Mouse (Mus musculus) retina, embryonic 14.5 days (tissue): ENCODE data around the gene Phc2.
"Not testable (repeated sequence)": the region's sequence is repeated elsewhere in the genome, so short reads cannot be mapped to it uniquely, and the experiment has no call there.

Source experiments
- DNase-seq: peaks from one replicate; pipeline ENCODE4 v3.0.0-alpha.2; 2015; ENCODE audit warnings: low spot score

Gene Phc2

GRCm38 (mm10) chr4:128654505-128655381 is at the start of gene Phc2:
Gene Phc2 (plus strand): TSS chr4:128654702.
- DNase-seq = peak; percentile 93

DNA sequence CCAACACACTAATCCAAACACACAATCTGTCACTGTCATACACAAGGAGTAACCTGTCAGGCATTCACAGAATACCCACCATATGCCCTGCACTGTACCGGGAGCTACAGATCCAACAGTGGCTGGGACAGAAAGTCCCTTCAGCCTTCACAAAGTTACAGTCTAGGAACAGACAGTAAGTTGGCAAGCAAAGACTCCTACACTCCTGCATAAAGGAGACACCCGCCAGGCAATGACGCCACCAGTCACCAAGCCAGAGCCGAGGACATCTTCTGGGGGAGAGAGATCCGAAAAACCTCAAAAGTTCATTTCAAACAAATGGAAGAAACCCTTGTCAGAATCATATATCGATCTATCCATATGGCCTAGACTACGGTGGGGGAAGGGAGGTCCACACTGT is 47.9 kb upstream of the Phc2 start:
- DNase-seq = no peak

DNA sequence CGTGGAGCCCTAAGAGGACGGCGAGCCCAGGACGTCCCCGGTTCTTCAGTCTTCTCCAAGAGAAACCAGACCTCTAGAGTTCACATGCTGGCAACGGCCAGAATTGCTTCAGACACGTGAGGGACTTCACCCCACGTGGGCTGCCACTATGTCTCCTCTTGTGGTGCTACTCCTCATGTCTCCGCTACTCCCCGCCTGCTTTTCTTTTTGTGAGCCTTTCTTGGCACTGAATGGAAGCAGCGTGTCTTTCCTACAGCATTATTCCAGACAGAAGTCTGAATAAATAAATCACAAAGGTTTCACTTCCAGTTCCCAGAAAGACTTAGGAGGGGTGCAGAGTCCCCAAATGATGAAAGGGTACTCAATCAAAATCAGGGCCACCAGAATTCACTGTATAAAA is 46.8 kb upstream of the Phc2 start:
- no peak for DNase-seq

DNA sequence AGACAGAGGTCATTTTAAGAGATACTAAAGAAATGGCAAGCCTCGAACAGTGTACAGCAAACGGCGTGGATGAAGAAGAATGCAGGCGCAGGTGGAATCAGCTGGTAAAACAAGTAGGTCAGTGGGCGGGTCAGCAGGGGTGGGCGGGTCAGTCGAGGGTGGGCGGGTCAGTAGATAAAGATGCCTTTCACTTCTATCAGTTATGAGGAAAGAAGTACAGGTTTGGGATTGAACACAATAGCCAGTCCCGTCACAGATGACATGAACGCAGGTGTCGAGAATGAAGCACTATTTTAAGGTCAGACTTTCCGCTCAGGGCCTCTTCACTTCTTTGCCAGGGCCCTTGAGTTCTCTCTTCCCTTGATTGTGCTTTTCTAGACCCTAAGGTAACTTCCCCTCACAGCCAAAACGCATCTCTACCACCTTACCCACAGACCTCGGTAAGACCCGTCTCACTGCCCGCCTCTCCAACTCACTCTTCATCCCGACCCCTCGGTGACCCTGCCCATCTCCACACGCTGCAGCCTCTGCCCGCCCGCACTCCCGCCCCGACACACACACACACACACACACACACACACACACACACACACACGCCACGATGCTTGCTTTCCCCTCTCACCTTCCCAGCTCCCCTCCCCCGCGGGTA is 45.1 kb upstream of the Phc2 start:
- DNase-seq = peak; percentile 31

GRCm38 (mm10) chr4:128609925-128610402 is 44.5 kb upstream of the Phc2 start, which contains the start of gene Zscan20:
Gene Zscan20 (minus strand): TSS chr4:128610098.
- peak; percentile 97 for DNase-seq

- no peak for DNase-seq
Observed at GRCm38 (mm10) chr4:128610706-128611105, 43.8 kb upstream of the Phc2 start.

DNA sequence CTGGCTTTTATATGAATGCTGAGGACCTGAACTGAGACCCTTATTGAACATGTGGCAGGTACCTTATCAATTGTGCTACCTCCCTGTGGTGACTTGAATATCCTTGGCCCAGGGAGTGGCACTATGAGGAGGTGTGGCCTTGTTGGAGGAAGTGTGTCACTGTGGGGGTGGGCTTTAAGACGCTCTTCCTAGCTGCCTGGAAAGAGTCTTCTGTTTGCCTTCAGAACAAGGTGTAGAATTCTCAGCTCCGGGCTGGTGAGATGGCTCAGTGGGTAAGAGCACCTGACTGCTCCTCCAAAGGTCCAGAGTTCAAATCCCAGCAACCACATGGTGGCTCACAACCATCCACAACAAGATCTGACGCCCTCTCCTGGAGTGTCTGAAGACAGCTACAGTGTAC is 42.8 kb upstream of the Phc2 start:
- not testable (repeated sequence) for DNase-seq

- peak; percentile 92 for DNase-seq
Observed at GRCm38 (mm10) chr4:128613326-128613725, 41.2 kb upstream of the Phc2 start.

DNA sequence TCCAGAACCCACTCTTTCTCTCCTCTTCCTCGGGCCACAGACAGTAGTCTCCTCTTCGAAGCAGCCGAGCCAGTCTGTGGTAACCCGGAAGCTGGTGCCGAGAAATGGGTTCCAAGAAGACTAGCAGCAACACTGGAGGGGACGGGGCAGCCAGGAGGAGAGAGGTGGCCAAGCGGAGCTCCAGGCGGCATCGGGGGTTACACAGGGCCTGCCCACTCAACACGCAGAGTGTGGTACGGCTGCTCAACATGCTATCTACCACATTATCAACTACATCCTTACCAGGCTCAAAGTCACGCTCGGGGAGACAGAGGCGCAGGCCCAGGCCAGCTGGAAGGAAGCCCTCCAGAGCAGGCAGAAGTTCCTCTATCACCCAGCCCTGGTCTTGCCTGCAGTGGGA is 38.7 kb upstream of the Phc2 start:
- no peak for DNase-seq

DNA sequence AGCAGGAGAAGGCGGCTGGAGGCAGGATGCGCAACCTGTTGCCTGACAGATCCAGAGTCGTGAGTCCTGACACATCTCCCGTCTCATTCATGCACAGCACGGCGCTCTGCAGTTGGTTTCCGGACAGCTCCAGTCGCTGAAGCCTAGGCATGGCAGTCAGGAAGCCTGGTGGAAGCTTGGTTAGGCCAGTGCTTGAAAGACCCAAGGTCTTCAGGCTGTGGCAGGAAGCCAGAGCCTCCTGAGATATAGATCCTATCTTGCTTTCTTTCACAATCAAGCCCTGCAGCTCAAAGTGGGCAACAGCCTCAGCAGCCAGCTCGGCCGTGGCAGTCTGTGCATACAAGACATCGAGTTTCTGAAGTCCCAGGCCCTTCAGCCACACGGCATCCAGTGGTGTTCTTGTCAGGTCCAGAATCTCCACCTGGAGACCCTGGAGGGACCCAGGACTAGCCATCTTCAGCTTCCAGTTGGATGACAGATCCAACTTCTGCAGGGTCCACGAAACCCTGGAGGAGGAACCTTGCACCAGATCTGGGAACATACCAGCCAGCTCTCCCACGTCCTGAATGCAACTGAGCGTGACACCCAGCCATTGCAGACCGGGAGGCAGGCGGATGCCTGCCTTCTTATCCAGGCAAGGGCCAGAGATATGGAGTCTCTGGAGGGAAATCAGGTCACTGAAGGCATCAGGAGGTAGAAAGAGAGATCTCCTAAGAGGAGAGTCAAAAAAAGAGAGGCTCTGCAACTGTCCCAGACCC is 37.0 kb upstream of the Phc2 start:
- no peak for DNase-seq

- DNase-seq = no peak
Observed at GRCm38 (mm10) chr4:128618246-128618911, 36.1 kb upstream of the Phc2 start, which contains the start of gene Tlr12. Gene Tlr12 (minus strand): TSS chr4:128618619.

DNA sequence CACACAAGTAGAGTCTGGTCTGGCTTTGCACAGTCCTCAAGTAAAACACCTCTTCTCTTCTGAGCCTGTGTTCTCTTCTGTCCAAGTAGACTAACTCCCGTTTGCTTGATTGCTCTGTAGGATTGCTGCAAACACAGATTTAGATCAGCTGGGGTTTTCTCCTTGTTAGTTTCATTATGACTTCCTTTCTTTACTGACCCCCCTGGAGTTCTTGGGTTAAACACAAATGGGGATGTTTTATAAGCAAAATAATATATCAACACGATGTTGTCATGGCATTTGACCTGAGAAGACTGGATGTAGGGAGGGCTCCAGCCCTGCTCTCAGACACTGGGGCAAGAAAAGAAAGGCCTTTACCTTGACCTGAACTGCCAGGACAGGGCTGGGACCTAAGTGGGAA is 35.5 kb upstream of the Phc2 start:
- no peak for DNase-seq

DNA sequence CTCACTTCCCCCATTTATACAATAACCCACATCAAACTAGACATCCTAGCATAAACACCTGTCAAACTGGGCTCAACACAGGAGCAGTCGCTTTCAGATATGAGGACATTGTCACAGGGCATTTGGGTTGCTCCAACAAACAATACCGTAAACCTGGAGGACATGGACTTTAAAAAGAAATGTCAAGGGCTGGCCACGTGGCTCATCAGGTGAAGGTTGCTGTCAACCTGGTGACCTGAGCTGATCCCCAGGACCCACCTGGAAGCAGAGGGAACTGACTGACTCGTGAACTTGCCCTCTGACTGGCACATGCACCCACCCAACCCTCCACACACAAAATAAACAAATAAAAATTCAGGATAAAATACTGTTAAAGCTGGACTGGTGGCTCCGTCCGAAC is 33.9 kb upstream of the Phc2 start:
- DNase-seq = no peak

DNA sequence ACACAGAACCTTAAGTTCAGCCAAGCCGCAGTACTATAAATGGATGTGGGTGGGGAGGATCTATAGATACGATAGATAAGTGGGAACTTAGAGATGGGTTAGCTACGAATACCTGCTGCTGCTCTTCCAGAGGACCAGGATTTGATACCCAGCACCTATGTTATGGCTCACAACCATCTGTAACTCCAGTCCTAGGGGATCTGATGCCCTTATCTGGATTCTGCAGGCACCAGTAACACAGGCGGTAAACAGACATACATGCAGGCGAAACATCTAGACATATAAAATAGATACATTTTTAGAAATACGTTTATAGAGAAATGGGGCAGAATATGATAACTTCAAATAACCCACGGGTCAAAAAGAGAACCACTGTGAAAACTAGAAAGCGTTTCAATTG is 33.4 kb upstream of the Phc2 start:
- DNase-seq = no peak

DNA sequence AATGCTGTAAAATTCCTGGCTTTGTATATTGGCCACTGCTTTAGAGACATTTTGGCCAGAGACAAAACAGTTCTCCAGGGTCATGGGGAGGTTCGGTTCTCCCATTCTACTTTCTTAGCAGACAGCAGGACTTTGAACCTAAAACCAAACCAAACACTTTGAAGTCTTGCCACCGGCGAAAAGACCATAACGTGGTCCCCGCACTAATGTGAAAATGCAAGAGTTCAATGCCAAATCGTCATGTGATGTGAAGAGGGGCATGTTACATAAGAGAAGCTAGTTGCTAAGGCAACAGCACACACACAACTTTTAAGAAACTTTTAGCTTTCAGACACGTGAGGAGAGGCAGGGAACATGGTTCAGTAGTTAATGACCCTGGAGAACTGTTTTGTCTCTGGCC is 19.1 kb upstream of the Phc2 start:
- no peak for DNase-seq

DNA sequence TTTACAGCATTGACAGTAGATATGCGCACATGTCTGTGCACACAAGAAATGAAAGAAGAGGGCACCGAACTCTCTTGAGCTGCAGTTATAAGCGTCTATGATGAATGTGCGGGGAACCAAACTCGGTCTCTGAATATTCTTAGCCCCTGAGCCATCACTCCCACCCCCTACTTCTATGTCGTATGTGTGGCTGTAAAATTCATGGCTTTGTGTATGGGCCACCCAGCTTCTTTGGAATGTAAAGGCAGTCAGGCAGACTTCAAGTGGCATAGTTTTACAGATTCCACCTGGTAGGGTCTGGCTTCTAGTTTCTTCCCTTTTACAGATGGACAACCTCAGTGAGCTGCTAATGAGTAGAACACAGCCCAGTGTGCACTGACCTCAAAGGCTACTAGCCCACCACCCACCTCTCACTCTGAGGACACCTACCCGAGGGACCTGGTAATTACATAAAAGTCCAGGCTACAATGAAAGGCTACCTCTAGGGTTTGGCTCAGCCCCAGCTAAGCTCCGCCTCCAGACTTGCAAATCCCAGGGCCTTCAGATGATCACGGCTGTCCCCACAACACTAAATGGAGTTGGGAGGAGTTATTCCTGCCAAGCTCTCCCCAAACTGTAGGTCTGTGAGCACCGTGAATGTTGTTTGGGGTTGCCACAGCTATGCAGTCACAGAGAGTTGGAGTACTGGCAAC is 18.5 kb upstream of the Phc2 start:
- DNase-seq = no peak

DNA sequence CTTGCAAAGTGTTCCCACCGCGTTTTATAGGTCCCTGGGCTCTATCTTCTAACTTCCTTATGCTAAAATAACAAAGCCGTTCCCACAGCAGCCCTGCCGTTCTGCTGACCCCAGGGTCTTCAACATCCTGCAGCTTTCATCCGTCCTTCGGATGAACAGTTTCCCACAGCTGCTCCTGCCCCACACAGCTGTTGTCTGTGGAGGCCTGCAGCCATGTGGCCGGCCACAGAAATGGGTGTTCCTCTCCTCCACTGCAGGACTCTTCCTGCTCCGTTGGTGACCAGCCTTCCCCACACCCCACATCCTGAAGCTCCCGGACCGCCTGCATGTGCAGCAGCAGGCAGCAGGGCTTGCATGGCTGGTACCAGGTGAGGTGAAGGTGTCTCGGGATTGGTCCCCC is 17.3 kb upstream of the Phc2 start:
- DNase-seq = peak; percentile 44

GRCm38 (mm10) chr4:128638265-128638923 is 16.1 kb upstream of the Phc2 start:
- DNase-seq = no peak

GRCm38 (mm10) chr4:128641766-128642717 is 12.5 kb upstream of the Phc2 start:
- no peak for DNase-seq

DNA sequence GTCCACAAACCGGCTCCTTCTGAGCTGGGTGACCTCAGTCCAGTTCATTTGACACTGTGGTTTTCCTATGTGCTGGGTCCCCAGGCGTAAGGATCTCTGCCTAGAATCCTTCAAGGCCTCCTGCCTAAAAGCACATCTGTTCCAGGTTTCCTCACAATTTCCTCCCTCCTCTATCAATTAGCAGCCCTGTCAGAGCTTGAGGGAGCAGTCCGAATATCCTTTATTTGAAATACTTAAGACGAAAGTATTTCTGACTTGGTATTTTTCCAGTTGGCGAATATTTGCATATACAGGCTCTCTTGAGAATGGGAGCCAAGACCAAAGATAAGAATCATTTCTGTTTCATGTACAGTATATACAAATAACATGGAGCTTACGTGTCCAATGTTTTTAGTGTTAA is 8.6 kb upstream of the Phc2 start:
- DNase-seq = no peak
